Mouse (Mus musculus) ES-Bruce4 (cell line): ENCODE measurements at regions not wholly inside any gene's neighbourhood (a gene's known extent, or its start where the extent isn't known, plus 50 kb on each side); places are given as distances from the start of the nearest gene placed in this dataset.

Source experiments
- CTCF ChIP-seq: IDR thresholded peaks from one replicate; pipeline ENCODE4 v1.8.1; 2011; ENCODE audit warnings: low read depth, low read length
- POLR2A ChIP-seq: IDR thresholded peaks from one replicate; pipeline ENCODE4 v1.8.1; 2011; ENCODE audit warnings: low read length; ENCODE audit not compliant: insufficient read depth

GRCm38 (mm10) chr12:12770970-12771369 lies 170.7 kb downstream of the Mycn start:
- TF ChIP-seq CTCF (no peak), POLR2A (no peak)
